Mouse (Mus musculus): Measurements from ENCODE around the gene Ccne1. TPM values are rescaled to one million over a fixed set of nuclear protein-coding genes. Genes with fewer than 3 reads are reported as not detected.

The Ccne1 gene
- total and polyA plus RNA-seq, 2 experiments: 0.37 TPM

DNA sequence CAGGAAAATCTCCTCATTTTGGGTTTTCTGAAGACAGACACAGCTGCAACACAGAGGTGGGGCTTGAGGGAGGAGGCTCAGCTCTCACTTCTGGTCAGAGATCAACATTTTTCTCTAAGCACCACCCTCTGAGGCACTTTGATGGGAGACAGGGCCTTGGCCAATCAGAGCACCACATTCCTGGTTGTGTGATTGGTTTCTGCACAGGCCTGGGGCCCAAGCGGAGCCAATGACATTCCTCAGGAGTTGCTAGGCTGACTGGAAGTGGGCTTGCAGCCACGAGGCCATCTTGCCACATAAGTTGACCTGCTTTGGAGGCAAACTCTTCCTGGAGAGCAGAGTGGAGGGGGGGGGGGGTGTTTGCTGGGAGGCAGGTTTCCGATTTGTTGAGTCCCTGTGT, 4.7 kb upstream of the Ccne1 start:
- Histone ChIP-seq H3K27ac (replicated peaks; ENCODE audit: insufficient read depth, low read depth, low read length) (no peak overlapping the region), H3K27me3 (ENCODE audit: control insufficient read depth, insufficient read depth, low read length) (no peaks in the 10 kb centered on the region), H3K4me1 (ENCODE audit: control insufficient read depth, insufficient read depth, low read length) (peaks cover 5% of the 10 kb centered on the region), H3K36me3 (ENCODE audit: control insufficient read depth, insufficient read depth, low read length) (no peaks in the 10 kb centered on the region), H3K79me2 (ENCODE audit: control insufficient read depth, insufficient read depth, low read length) (no peaks in the 10 kb centered on the region), H3K4me3 (ENCODE audit: insufficient read depth, low read depth, low read length) (no peak overlapping the region), H3K9ac (ENCODE audit: low read depth, low read length) (no peak overlapping the region)
- peak; percentile 44 for DNase-seq (ENCODE audit: extremely low read depth, low read depth, low spot score)
- TF ChIP-seq POLR2A (IDR thresholded peaks at IDR 0.05; ENCODE audit: extremely low read depth, insufficient read depth, low read length) (no peak), CTCF (IDR thresholded peaks at IDR 0.05; ENCODE audit: low read depth, low read length) (no peak)
- 55% methylated on average over 3 of the region's 3 CpGs for WGBS

DNA sequence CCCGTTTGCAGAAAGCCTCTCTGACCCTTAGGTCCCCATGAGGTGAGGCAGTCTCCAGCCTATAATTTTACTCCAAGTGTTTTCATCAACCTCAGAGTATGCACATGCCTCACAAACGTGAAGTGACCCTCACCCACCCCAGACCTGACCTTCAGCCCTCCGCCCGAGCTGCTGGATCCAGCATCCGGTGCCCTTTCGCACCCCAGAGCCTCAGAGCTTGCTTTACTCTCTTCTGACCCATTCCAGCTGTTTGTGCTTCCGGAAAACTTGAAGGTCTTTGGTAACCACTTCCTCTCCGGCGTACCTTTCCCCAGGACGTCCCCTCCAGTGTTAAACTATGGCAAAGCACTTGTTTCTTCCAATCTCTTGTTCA, 912 bp upstream of the Ccne1 start:
- 14% methylated on average over 10 of the region's 10 CpGs for WGBS
- peak overlapping the region; percentile 70; the same call in 1 of the 2 replicates for H3K4me3 ChIP-seq (ENCODE audit: insufficient read depth, low read depth, low read length)
- H3K79me2 ChIP-seq (ENCODE audit: control insufficient read depth, insufficient read depth, low read length): no peaks in the 10 kb centered on the region
- no peaks in the 10 kb centered on the region for H3K27me3 ChIP-seq (ENCODE audit: control insufficient read depth, insufficient read depth, low read length)
- no peaks in the 10 kb centered on the region for H3K36me3 ChIP-seq (ENCODE audit: control insufficient read depth, insufficient read depth, low read length)
- H3K9ac ChIP-seq (ENCODE audit: low read depth, low read length): peak overlapping the region; percentile 64
- TF ChIP-seq CTCF (IDR thresholded peaks at IDR 0.05; ENCODE audit: low read depth, low read length): no peak
- no peak for TF ChIP-seq POLR2A (IDR thresholded peaks at IDR 0.05; ENCODE audit: extremely low read depth, insufficient read depth, low read length)
- H3K27ac ChIP-seq (replicated peaks; ENCODE audit: insufficient read depth, low read depth, low read length): peak overlapping the region; percentile 48
- no peak for DNase-seq (ENCODE audit: extremely low read depth, low read depth, low spot score)
- H3K4me1 ChIP-seq (ENCODE audit: control insufficient read depth, insufficient read depth, low read length): peaks cover 5% of the 10 kb centered on the region

DNA sequence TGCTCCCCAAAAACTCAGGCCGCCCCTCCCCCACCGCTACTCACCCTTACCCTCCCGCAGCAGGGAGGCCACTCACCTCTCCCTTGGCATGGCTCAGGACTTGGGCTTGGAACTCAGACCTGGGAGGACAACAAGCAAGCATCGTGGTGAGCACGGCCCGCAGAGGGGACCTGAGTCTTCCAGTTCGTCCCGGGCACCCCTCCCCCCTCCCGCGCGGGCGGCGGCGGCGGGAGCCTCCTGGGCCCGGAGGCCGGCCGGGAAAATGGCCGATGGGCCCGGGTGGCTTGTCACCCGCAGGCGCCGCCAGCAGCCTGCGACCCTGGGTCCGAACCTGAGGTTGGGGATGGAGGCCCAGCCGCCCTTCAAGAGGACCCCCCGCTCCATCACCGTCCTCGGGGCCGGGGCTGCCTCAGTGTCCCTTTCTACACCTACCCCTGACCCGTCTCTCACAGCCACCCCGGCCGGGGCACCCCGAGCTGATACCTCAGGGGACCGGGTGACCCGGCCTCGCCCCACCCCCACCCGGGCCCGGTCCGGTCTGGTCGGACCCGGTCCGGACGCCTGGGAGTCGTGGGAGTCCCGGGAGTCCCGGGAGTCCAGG, 523 bp downstream of the Ccne1 start:
- peaks cover 5% of the 10 kb centered on the region for H3K4me1 ChIP-seq (ENCODE audit: control insufficient read depth, insufficient read depth, low read length)
- no peaks in the 10 kb centered on the region for H3K36me3 ChIP-seq (ENCODE audit: control insufficient read depth, insufficient read depth, low read length)
- peak; percentile 13 for DNase-seq (ENCODE audit: extremely low read depth, low read depth, low spot score)
- H3K27me3 ChIP-seq (ENCODE audit: control insufficient read depth, insufficient read depth, low read length): no peaks in the 10 kb centered on the region
- H3K4me3 ChIP-seq (ENCODE audit: insufficient read depth, low read depth, low read length): peak overlapping the region; percentile 90
- H3K79me2 ChIP-seq (ENCODE audit: control insufficient read depth, insufficient read depth, low read length): no peaks in the 10 kb centered on the region
- peak overlapping the region; percentile 85 for H3K9ac ChIP-seq (ENCODE audit: low read depth, low read length)
- H3K27ac ChIP-seq (replicated peaks; ENCODE audit: insufficient read depth, low read depth, low read length): no peak overlapping the region
- WGBS: under 1% methylated on average over 41 of the region's 47 CpGs
- no peak for TF ChIP-seq POLR2A (IDR thresholded peaks at IDR 0.05; ENCODE audit: extremely low read depth, insufficient read depth, low read length)
- no peak for TF ChIP-seq CTCF (IDR thresholded peaks at IDR 0.05; ENCODE audit: low read depth, low read length)

DNA sequence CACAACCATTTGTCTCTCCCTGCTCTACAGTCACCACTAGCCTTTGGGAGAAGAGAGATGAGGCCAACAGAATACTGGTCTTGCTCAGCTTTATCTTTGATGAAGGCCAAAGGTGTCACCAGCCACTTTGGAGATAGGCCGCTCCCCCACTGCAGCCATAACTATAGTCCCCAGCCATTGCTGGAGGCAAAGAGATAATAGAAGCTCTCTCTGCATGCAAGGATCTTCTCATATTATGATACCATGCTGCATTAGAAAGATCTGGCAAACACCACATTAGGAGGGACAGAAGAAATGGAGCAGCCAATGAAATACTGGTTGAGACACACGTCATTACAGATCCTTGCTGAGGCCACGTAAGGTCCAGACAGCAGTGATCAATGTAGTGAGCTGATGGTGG, 2.0 kb downstream of the Ccne1 start:
- Histone ChIP-seq H3K27ac (replicated peaks; ENCODE audit: insufficient read depth, low read depth, low read length) (no peak overlapping the region), H3K36me3 (ENCODE audit: control insufficient read depth, insufficient read depth, low read length) (no peaks in the 10 kb centered on the region), H3K4me3 (ENCODE audit: insufficient read depth, low read depth, low read length) (no peak overlapping the region)

DNA sequence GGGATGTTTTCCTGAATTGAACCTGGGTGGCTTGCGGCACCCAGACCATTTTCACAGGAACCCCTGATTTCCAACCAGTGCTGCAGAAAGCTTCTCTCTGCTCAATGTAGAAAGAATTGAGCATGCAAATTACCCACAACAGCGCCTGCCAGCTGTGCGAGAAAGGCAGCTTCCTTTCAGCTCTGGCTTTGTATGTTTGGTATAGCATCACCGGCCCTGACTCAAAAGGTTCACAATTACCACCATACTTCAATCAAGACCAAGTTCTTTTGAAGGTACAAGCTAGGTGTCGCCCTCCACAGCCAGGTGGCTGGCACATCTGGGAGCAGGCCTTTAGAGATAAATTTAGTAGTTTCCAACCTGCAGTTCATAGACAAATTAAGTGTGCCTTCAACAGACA, 3.2 kb downstream of the Ccne1 start:
- H3K9ac ChIP-seq (ENCODE audit: low read depth, low read length): no peak overlapping the region
- no peaks in the 10 kb centered on the region for H3K79me2 ChIP-seq (ENCODE audit: control insufficient read depth, insufficient read depth, low read length)
- peaks cover 5% of the 10 kb centered on the region for H3K4me1 ChIP-seq (ENCODE audit: control insufficient read depth, insufficient read depth, low read length)
- H3K36me3 ChIP-seq (ENCODE audit: control insufficient read depth, insufficient read depth, low read length): 0 out of 2 replicates have a peak, but pooled peaks cover 2% of the 10 kb centered on the region
- H3K27me3 ChIP-seq (ENCODE audit: control insufficient read depth, insufficient read depth, low read length): no peaks in the 10 kb centered on the region
- no peak overlapping the region for H3K27ac ChIP-seq (replicated peaks; ENCODE audit: insufficient read depth, low read depth, low read length)
- DNase-seq (ENCODE audit: extremely low read depth, low read depth, low spot score): no peak
- no peak for TF ChIP-seq POLR2A (IDR thresholded peaks at IDR 0.05; ENCODE audit: extremely low read depth, insufficient read depth, low read length)
- TF ChIP-seq CTCF (IDR thresholded peaks at IDR 0.05; ENCODE audit: low read depth, low read length): no peak
- H3K4me3 ChIP-seq (ENCODE audit: insufficient read depth, low read depth, low read length): no peak overlapping the region
- WGBS: 97% methylated on average over 5 of the region's 5 CpGs

More for the DNA sequence above, 2.0 kb downstream of the Ccne1 start:
- no peaks in the 10 kb centered on the region for H3K27me3 ChIP-seq (ENCODE audit: control insufficient read depth, insufficient read depth, low read length)
- TF ChIP-seq POLR2A (IDR thresholded peaks at IDR 0.05; ENCODE audit: extremely low read depth, insufficient read depth, low read length) (no peak), CTCF (IDR thresholded peaks at IDR 0.05; ENCODE audit: low read depth, low read length) (no peak)
- no peak for DNase-seq (ENCODE audit: extremely low read depth, low read depth, low spot score)
- H3K79me2 ChIP-seq (ENCODE audit: control insufficient read depth, insufficient read depth, low read length): no peaks in the 10 kb centered on the region
- 97% methylated on average over 3 of the region's 3 CpGs for WGBS
- H3K9ac ChIP-seq (ENCODE audit: low read depth, low read length): no peak overlapping the region
- peaks cover 5% of the 10 kb centered on the region for H3K4me1 ChIP-seq (ENCODE audit: control insufficient read depth, insufficient read depth, low read length)

GRCm38 (mm10) chr7:38094353-38094752, 13.0 kb downstream of the Ccne1 start:
- Histone ChIP-seq H3K9ac (ENCODE audit: low read depth, low read length) (no peak overlapping the region), H3K36me3 (ENCODE audit: control insufficient read depth, insufficient read depth, low read length) (no peaks in the 10 kb centered on the region; the same call in 1 of the 2 replicates), H3K27me3 (ENCODE audit: control insufficient read depth, insufficient read depth, low read length) (no peaks in the 10 kb centered on the region), H3K79me2 (ENCODE audit: control insufficient read depth, insufficient read depth, low read length) (no peaks in the 10 kb centered on the region), H3K4me3 (ENCODE audit: insufficient read depth, low read depth, low read length) (no peak overlapping the region), H3K4me1 (ENCODE audit: control insufficient read depth, insufficient read depth, low read length) (no peaks in the 10 kb centered on the region), H3K27ac (replicated peaks; ENCODE audit: insufficient read depth, low read depth, low read length) (no peak overlapping the region)
- DNase-seq (ENCODE audit: extremely low read depth, low read depth, low spot score): no peak
- 83% methylated on average over 6 of the region's 6 CpGs for WGBS
- no peak for TF ChIP-seq POLR2A (IDR thresholded peaks at IDR 0.05; ENCODE audit: extremely low read depth, insufficient read depth, low read length)
- no peak for TF ChIP-seq CTCF (IDR thresholded peaks at IDR 0.05; ENCODE audit: low read depth, low read length)

Data from liver, adult 2 months (tissue).